Mouse (Mus musculus): ENCODE measurements at regions not wholly inside any gene's neighbourhood (a gene's known extent, or its start where the extent isn't known, plus 50 kb on each side); places are given as distances from the start of the nearest gene placed in this dataset.

- TF ChIP-seq CTCF (IDR thresholded peaks at IDR 0.05) (no peak), EP300 (IDR thresholded peaks at IDR 0.05) (no peak)
Measured at GRCm38 (mm10) chr12:45498230-45498629, 423.7 kb upstream of the Stxbp6 start.
